Mouse (Mus musculus): ENCODE measurements around the gene Ceacam9. TPM values are rescaled to one million over a fixed set of nuclear protein-coding genes. Genes with fewer than 3 reads are reported as not detected.
"Not testable (repeated sequence)": the region's sequence is repeated elsewhere in the genome, so short reads cannot be mapped to it uniquely, and the experiment has no call there.

Ceacam9 gene
- polyA plus RNA-seq, 1 experiment, result not detected

GRCm38 (mm10) chr7:16728596-16729348, 7.0 kb downstream of the Ceacam9 start:
- WGBS, result 25% methylated on average over 14 of the region's 14 CpGs
- no peak for TF ChIP-seq POLR2A (IDR thresholded peaks at IDR 0.05; ENCODE audit: low read depth, low read length)
- TF ChIP-seq CTCF (conservative IDR thresholded peaks at IDR 0.05; ENCODE audit: insufficient read depth, insufficient read length, low read depth, low read length), result peak; percentile 61
- no peak overlapping the region for H3K4me3 ChIP-seq (ENCODE audit: insufficient read depth, low read depth, low read length)

GRCm38 (mm10) chr7:16729563-16729962, 7.8 kb downstream of the Ceacam9 start:
- H3K27me3 ChIP-seq (replicated peaks; ENCODE audit: control insufficient read depth, insufficient read depth, low read length); H3K27ac ChIP-seq (ENCODE audit: insufficient read depth, low read depth, low read length); H3K4me1 ChIP-seq (ENCODE audit: control insufficient read depth, insufficient read depth, low read length); H3K36me3 ChIP-seq (ENCODE audit: control insufficient read depth, insufficient read depth, low read length); H3K4me3 ChIP-seq (ENCODE audit: insufficient read depth, low read depth, low read length): not testable (repeated sequence)
- DNase-seq, result peak; percentile 37
- 3% methylated on average over 7 of the region's 7 CpGs for WGBS

More at GRCm38 (mm10) chr7:16728596-16729348, 7.0 kb downstream of the Ceacam9 start:
- Histone ChIP-seq H3K36me3 (ENCODE audit: control insufficient read depth, insufficient read depth, low read length) (no peaks in the 10 kb centered on the region), H3K4me1 (ENCODE audit: control insufficient read depth, insufficient read depth, low read length) (peaks cover 3% of the 10 kb centered on the region; the same call in 1 of the 2 replicates), H3K27me3 (replicated peaks; ENCODE audit: control insufficient read depth, insufficient read depth, low read length) (no peaks in the 10 kb centered on the region), H3K27ac (ENCODE audit: insufficient read depth, low read depth, low read length) (no peak overlapping the region)
- DNase-seq, result peak; percentile 63

GRCm38 (mm10) chr7:16730791-16731190, 9.1 kb downstream of the Ceacam9 start:
- no peak for DNase-seq
- Histone ChIP-seq H3K27ac (ENCODE audit: insufficient read depth, low read depth, low read length) (no peak overlapping the region), H3K36me3 (ENCODE audit: control insufficient read depth, insufficient read depth, low read length) (no peaks in the 10 kb centered on the region), H3K4me3 (ENCODE audit: insufficient read depth, low read depth, low read length) (no peak overlapping the region), H3K4me1 (ENCODE audit: control insufficient read depth, insufficient read depth, low read length) (peaks cover 3% of the 10 kb centered on the region; the same call in 1 of the 2 replicates), H3K27me3 (replicated peaks; ENCODE audit: control insufficient read depth, insufficient read depth, low read length) (no peaks in the 10 kb centered on the region)
- TF ChIP-seq CTCF (conservative IDR thresholded peaks at IDR 0.05; ENCODE audit: insufficient read depth, insufficient read length, low read depth, low read length), result no peak
- no peak for TF ChIP-seq POLR2A (IDR thresholded peaks at IDR 0.05; ENCODE audit: low read depth, low read length)
- 97% methylated on average over 6 of the region's 6 CpGs for WGBS

- TF ChIP-seq POLR2A (IDR thresholded peaks at IDR 0.05; ENCODE audit: low read depth, low read length) (no peak), CTCF (conservative IDR thresholded peaks at IDR 0.05; ENCODE audit: insufficient read depth, insufficient read length, low read depth, low read length) (no peak)
- Histone ChIP-seq H3K4me1 (ENCODE audit: control insufficient read depth, insufficient read depth, low read length) (peaks cover 3% of the 10 kb centered on the region; the same call in 1 of the 2 replicates), H3K27ac (ENCODE audit: insufficient read depth, low read depth, low read length) (no peak overlapping the region), H3K36me3 (ENCODE audit: control insufficient read depth, insufficient read depth, low read length) (no peaks in the 10 kb centered on the region), H3K27me3 (replicated peaks; ENCODE audit: control insufficient read depth, insufficient read depth, low read length) (no peaks in the 10 kb centered on the region), H3K4me3 (ENCODE audit: insufficient read depth, low read depth, low read length) (no peak overlapping the region)
- DNase-seq, result peak; percentile 51
- 9% methylated on average over 7 of the region's 7 CpGs for WGBS
These were observed 10.2 kb downstream of the Ceacam9 start for GRCm38 (mm10) chr7:16731893-16732422.

GRCm38 (mm10) chr7:16737606-16738072, 15.9 kb downstream of the Ceacam9 start:
- H3K4me3 ChIP-seq (ENCODE audit: insufficient read depth, low read depth, low read length), result no peak overlapping the region
- no peaks in the 10 kb centered on the region for H3K27me3 ChIP-seq (replicated peaks; ENCODE audit: control insufficient read depth, insufficient read depth, low read length)
- DNase-seq, result no peak
- WGBS, result 43% methylated on average over 10 of the region's 10 CpGs
- no peak for TF ChIP-seq POLR2A (IDR thresholded peaks at IDR 0.05; ENCODE audit: low read depth, low read length)
- TF ChIP-seq CTCF (conservative IDR thresholded peaks at IDR 0.05; ENCODE audit: insufficient read depth, insufficient read length, low read depth, low read length), result no peak
- peaks cover 6% of the 10 kb centered on the region; the same call in 1 of the 2 replicates for H3K4me1 ChIP-seq (ENCODE audit: control insufficient read depth, insufficient read depth, low read length)
- H3K36me3 ChIP-seq (ENCODE audit: control insufficient read depth, insufficient read depth, low read length), result no peaks in the 10 kb centered on the region
- no peak overlapping the region for H3K27ac ChIP-seq (ENCODE audit: insufficient read depth, low read depth, low read length)

GRCm38 (mm10) chr7:16738073-16738696, 16.5 kb downstream of the Ceacam9 start, which contains the start of gene Ap2s1:
Ap2s1 (plus strand) TSS chr7:16738410.
- Histone ChIP-seq H3K4me3 (ENCODE audit: insufficient read depth, low read depth, low read length) (peak within 1 kb of the TSS; percentile 69), H3K4me1 (ENCODE audit: control insufficient read depth, insufficient read depth, low read length) (peaks cover 6% of the 10 kb centered on the region; the same call in 1 of the 2 replicates), H3K27me3 (replicated peaks; ENCODE audit: control insufficient read depth, insufficient read depth, low read length) (no peaks in the 10 kb centered on the region), H3K27ac (ENCODE audit: insufficient read depth, low read depth, low read length) (no peak within 1 kb of the TSS), H3K36me3 (ENCODE audit: control insufficient read depth, insufficient read depth, low read length) (no peaks in the 10 kb centered on the region)
- peak; percentile 99 for DNase-seq
- TF ChIP-seq CTCF (conservative IDR thresholded peaks at IDR 0.05; ENCODE audit: insufficient read depth, insufficient read length, low read depth, low read length), result no peak
- no peak for TF ChIP-seq POLR2A (IDR thresholded peaks at IDR 0.05; ENCODE audit: low read depth, low read length)
- WGBS, result under 1% methylated on average over 34 of the region's 34 CpGs

- TF ChIP-seq CTCF (conservative IDR thresholded peaks at IDR 0.05; ENCODE audit: insufficient read depth, insufficient read length, low read depth, low read length) (no peak), POLR2A (IDR thresholded peaks at IDR 0.05; ENCODE audit: low read depth, low read length) (no peak)
- Histone ChIP-seq H3K4me1 (ENCODE audit: control insufficient read depth, insufficient read depth, low read length) (peaks cover 6% of the 10 kb centered on the region; the same call in 1 of the 2 replicates), H3K27me3 (replicated peaks; ENCODE audit: control insufficient read depth, insufficient read depth, low read length) (no peaks in the 10 kb centered on the region), H3K36me3 (ENCODE audit: control insufficient read depth, insufficient read depth, low read length) (no peaks in the 10 kb centered on the region), H3K27ac (ENCODE audit: insufficient read depth, low read depth, low read length) (no peak overlapping the region), H3K4me3 (ENCODE audit: insufficient read depth, low read depth, low read length) (peak overlapping the region; percentile 69)
- 36% methylated on average over 10 of the region's 10 CpGs for WGBS
- no peak for DNase-seq
These were observed 17.4 kb downstream of the Ceacam9 start for GRCm38 (mm10) chr7:16739056-16739604.
